ENCODE assay signal across 11 mouse cellular contexts in genomic region chr7:118848796-118849195, GRCm38 (mm10). TPM values are rescaled to one million over a fixed set of nuclear protein-coding genes. Genes with fewer than 3 reads are reported as not detected.
DNase-seq lines count a peak whose midpoint lies in the region; ATAC-seq and TF ChIP-seq lines count a peak whose summit lies in the region.
"Had no signal": no experiment of that assay in that cellular context is flagged by ENCODE, and none has a peak within 500 bp of the region (broad histone marks: within the 10 kb centered on the region; RNA-seq: fewer than 3 reads in every experiment).

No protein-coding gene starts in this region.

- no peak for TF ChIP-seq CTCF in kidney, adult 2 months (conservative IDR thresholded peaks at IDR 0.05; ENCODE audit: insufficient read depth, insufficient read length, low read depth, low read length)

- DNase-seq in adrenal gland, adult (ENCODE audit: inconsistent age in 2 of 2, low spot score in 1 of 2), result peak; percentile 73 to 88
- no peak for DNase-seq in adrenal gland, postnatal 4 days (ENCODE audit: low spot score in 2 of 2)
- DNase-seq in adrenal gland, postnatal 14 days, result peak; percentile 70
- peak; percentile 85 for DNase-seq in kidney, adult 2 months
- DNase-seq in lung, postnatal 25 days (ENCODE audit: low spot score), result peak; percentile 67
- DNase-seq in left cerebral cortex, postnatal 14 days (ENCODE audit: low spot score in 2 of 2), result no peak
- no peak for DNase-seq in layer of hippocampus, adult 11-12 months (ENCODE audit: low spot score)
- DNase-seq: gastrocnemius, adult 2 months had no signal

- ATAC-seq in erythroid progenitor cell, adult 5-6 weeks (replicated peaks; ENCODE audit: low FRiP score, poor library complexity, severe bottlenecking), result no peak

- TF ChIP-seq POLR2A in kidney, adult 2 months (IDR thresholded peaks at IDR 0.05; ENCODE audit: low read depth, low read length), result no peak

- 64% methylated on average over 10 of the region's 10 CpGs for WGBS in kidney, adult 2 months

- H3K27ac ChIP-seq in kidney, adult 2 months (ENCODE audit: insufficient read depth, low read depth, low read length), result peak overlapping the region; percentile 94
- H3K27ac ChIP-seq: gastrocnemius, adult 2 months; limb, embryonic 15.5 days had no signal

- no peak overlapping the region for H3K4me3 ChIP-seq in kidney, adult 2 months (ENCODE audit: insufficient read depth, low read depth, low read length)
- H3K4me3 ChIP-seq: gastrocnemius, adult 2 months; limb, embryonic 15.5 days; myocyte had no signal

- peaks cover 8% of the 10 kb centered on the region; the same call in 1 of the 2 replicates for H3K4me1 ChIP-seq in kidney, adult 2 months (ENCODE audit: control insufficient read depth, insufficient read depth, low read length)

- intact Hi-C loops in left cerebral cortex, postnatal 14 days (cut with DNase I), result no loop called here

- no peaks in the 10 kb centered on the region for H3K27me3 ChIP-seq in kidney, adult 2 months (replicated peaks; ENCODE audit: control insufficient read depth, insufficient read depth, low read length)
- H3K27me3 ChIP-seq: limb, embryonic 15.5 days had no signal

- no peaks in the 10 kb centered on the region; the same call in 1 of the 2 replicates for H3K36me3 ChIP-seq in kidney, adult 2 months (ENCODE audit: control insufficient read depth, insufficient read depth, low read length)

RNA-seq across cellular contexts. Expression of gene Iqck, which starts 6.8 kb away (rescaled TPM):
- total RNA-seq in adrenal gland, postnatal 4 days (2021), result 10 to 100 TPM; 17.3 to 18.2 TPM
- 12.3 and 14.9 TPM in 2 replicates for total RNA-seq in adrenal gland, postnatal 14 days (2021)
- 1.6 and 2.0 TPM in 2 replicates for polyA plus RNA-seq in kidney, adult 2 months (2012; rRNA removed)
- total RNA-seq in left cerebral cortex, postnatal 14 days (2021), result 1 to 10 TPM; 3.0 to 3.3 TPM
- total RNA-seq in erythroid progenitor cell, adult 5-6 weeks (2015; ENCODE audit: low replicate concordance), result not detected in 2 replicates
- not detected in 2 replicates for total RNA-seq in erythroid progenitor cell, adult 5-6 weeks (2017; ENCODE audit: low replicate concordance)

RNA-seq across cellular contexts. Expression of gene Knop1, which starts 7.3 kb away (rescaled TPM):
- total RNA-seq in adrenal gland, postnatal 4 days (2021), result 10 to 100 TPM; 66.2 to 72.6 TPM
- 52.2 and 54.9 TPM in 2 replicates for total RNA-seq in adrenal gland, postnatal 14 days (2021)
- polyA plus RNA-seq in kidney, adult 2 months (2012; rRNA removed), result 10.0 and 11.8 TPM in 2 replicates
- total RNA-seq in left cerebral cortex, postnatal 14 days (2021), result 10 to 100 TPM; 36.8 to 39.6 TPM
- total RNA-seq in erythroid progenitor cell, adult 5-6 weeks (2015; ENCODE audit: low replicate concordance), result 7.2 and 8.4 TPM in 2 replicates
- 4.2 and 6.5 TPM in 2 replicates for total RNA-seq in erythroid progenitor cell, adult 5-6 weeks (2017; ENCODE audit: low replicate concordance)

Comparison
In these comparisons a context has a peak if more than half of its experiments do, and no peak if none do; other contexts are left out.
1. DNase-seq: peak in adrenal gland, adult (2 of 2), adrenal gland, postnatal 14 days (single experiment), kidney, adult 2 months (single experiment) and lung, postnatal 25 days (single experiment); none in adrenal gland, postnatal 4 days (0 of 2), left cerebral cortex, postnatal 14 days (0 of 2) and layer of hippocampus, adult 11-12 months (single experiment).
2. RNA of gene Iqck, which starts 6.8 kb away (total RNA-seq): 17.3 to 18.2 TPM in adrenal gland, postnatal 4 days, 12.3 to 14.9 TPM in adrenal gland, postnatal 14 days and 3.0 to 3.3 TPM in left cerebral cortex, postnatal 14 days; not detected in erythroid progenitor cell, adult 5-6 weeks; every median in the first group is over 4 times any median in the second.